Mouse (Mus musculus): Measurements from ENCODE around the gene Nrbf2. TPM values are rescaled to one million over a fixed set of nuclear protein-coding genes. Genes with fewer than 3 reads are reported as not detected.

Gene Nrbf2
- 31.6 TPM for polyA plus RNA-seq (2014; fragmentation: Illumina TruSeq; extraction: RNeasy Lipid Tissue Mini Kit (QIAGEN cat#74804); ENCODE audit: low read depth, low replicate concordance)

GRCm38 (mm10) chr10:67285176-67285814 is at the start of gene Nrbf2:
Gene Nrbf2, minus strand, starts transcription at chr10:67285305.

Other genes starting within 250 kb of the Nrbf2 start
- gene Jmjd1c, start 189.2 kb downstream of the Nrbf2 start, polyA plus RNA-seq (2014; fragmentation: Illumina TruSeq; extraction: RNeasy Lipid Tissue Mini Kit (QIAGEN cat#74804); ENCODE audit: low read depth, low replicate concordance) = 30.1 TPM
- gene Reep3, start 188.4 kb downstream of the Nrbf2 start, polyA plus RNA-seq (2014; fragmentation: Illumina TruSeq; extraction: RNeasy Lipid Tissue Mini Kit (QIAGEN cat#74804); ENCODE audit: low read depth, low replicate concordance) = 65.3 TPM

Measured in liver, adult 10 weeks (tissue).